Mouse (Mus musculus) neural tube, embryonic 13.5 days (tissue): Measurements from ENCODE around the gene Moap1. TPM values are rescaled to one million over a fixed set of nuclear protein-coding genes. Genes with fewer than 3 reads are reported as not detected.

Source experiments
- ATAC-seq: fragments of 200-750 bp; cut with Nextera tagmentation; 2 replicates; pipeline ENCODE4 v1.8.0; 2017; ENCODE audit warnings: low read depth, mild to moderate bottlenecking, moderate TSS enrichment, moderate library complexity
- H3K27ac ChIP-seq: fragments of 300-500 bp; sonication (generic); replicated peaks from 2 replicates; pipeline ENCODE4 v1.5.1; 2015; ENCODE audit warnings: moderate library complexity, mild to moderate bottlenecking, inconsistent platforms
- H3K27me3 ChIP-seq: fragments of 300-500 bp; sonication (generic); 2 replicates; pipeline ENCODE4 v1.6.1; 2015; ENCODE audit warnings: mild to moderate bottlenecking, inconsistent platforms
- H3K36me3 ChIP-seq: fragments of 300-500 bp; sonication (generic); 2 replicates; pipeline ENCODE4 v1.6.1; 2015; ENCODE audit warnings: mild to moderate bottlenecking, inconsistent platforms
- H3K4me1 ChIP-seq: fragments of 300-500 bp; sonication (generic); replicated peaks from 2 replicates; pipeline ENCODE4 v1.6.1; 2015; ENCODE audit warnings: inconsistent platforms
- H3K4me2 ChIP-seq: fragments of 300-500 bp; sonication (generic); 2 replicates; pipeline ENCODE4 v1.6.1; 2015; ENCODE audit warnings: inconsistent platforms, mild to moderate bottlenecking, moderate library complexity
- H3K4me3 ChIP-seq: fragments of 300-500 bp; sonication (generic); 2 replicates; pipeline ENCODE4 v1.5.1; 2015; ENCODE audit warnings: mild to moderate bottlenecking, inconsistent platforms
- H3K9ac ChIP-seq: fragments of 300-500 bp; sonication (generic); 2 replicates; pipeline ENCODE4 v1.6.1; 2015; ENCODE audit warnings: moderate library complexity, mild to moderate bottlenecking, inconsistent platforms
- H3K9me3 ChIP-seq: fragments of 300-500 bp; sonication (generic); 2 replicates; pipeline ENCODE4 v1.6.1; 2016; ENCODE audit warnings: inconsistent platforms
- WGBS: fragments of 180-500 bp; shearing (Covaris S2); methylation state at CpG from one replicate; pipeline ENCODE4 v1.1.7; 2015; 5-methylcytosine and 5-hydroxymethylcytosine counted together
- polyA plus RNA-seq: library from polyadenylated mRNA; unstranded; fragments of >200 nt; fragmentation: Nextera tagmentation; extraction: Ambion mirVana; gene quantifications from 2 replicates; pipeline ENCODE4 v1.2.1, GENCODE M21; 2015

Gene Moap1
- polyA plus RNA-seq, 1 experiment from 2014 or later, result 58.6 TPM

DNA sequence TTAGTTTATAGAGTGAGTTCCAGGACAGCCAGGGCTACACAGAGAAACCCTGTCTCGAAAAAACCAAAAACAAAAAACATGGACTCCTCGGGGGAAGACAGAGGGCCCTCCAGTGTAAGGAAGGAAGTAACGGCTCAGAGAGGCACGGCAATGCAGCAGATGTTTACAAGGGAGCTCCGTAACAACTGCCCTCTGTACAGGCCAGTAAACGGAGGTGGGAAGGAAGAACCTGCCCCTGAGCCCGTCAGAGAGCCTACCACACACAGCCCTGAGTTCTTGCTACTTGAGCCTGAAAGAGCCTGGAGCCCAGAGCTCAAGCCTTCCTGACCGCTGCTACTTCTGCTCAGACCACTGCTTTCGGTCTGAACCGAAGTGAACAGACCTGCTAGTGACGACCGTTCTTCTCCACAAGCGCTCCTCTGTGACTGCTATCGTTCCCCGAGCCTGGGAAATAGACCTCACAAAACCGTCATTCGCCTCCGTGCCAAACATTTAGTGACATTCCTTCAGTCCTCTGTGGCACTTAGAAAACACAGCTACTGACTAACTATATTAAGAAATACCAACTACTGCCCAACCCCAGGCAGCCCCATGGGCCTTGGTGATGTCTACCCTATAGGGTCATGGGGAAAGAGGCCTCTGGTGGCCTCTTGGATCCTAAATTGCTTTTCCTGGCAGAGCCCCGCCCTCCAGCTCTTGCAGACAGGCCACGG, 30.2 kb downstream of the Moap1 start:
- Histone ChIP-seq H3K4me1 (no peaks in the 10 kb centered on the region), H3K4me2 (no peak overlapping the region), H3K9me3 (no peaks in the 10 kb centered on the region), H3K27ac (no peak overlapping the region), H3K27me3 (no peaks in the 10 kb centered on the region), H3K4me3 (no peak overlapping the region), H3K9ac (no peak overlapping the region), H3K36me3 (no peaks in the 10 kb centered on the region)
- ATAC-seq, result no peak
- WGBS, result 67% methylated on average over 20 of the region's 20 CpGs

- Histone ChIP-seq H3K4me1 (peaks cover 6% of the 10 kb centered on the region), H3K27ac (no peak overlapping the region), H3K4me3 (no peak overlapping the region), H3K9ac (no peak overlapping the region), H3K36me3 (no peaks in the 10 kb centered on the region), H3K9me3 (no peaks in the 10 kb centered on the region), H3K27me3 (no peaks in the 10 kb centered on the region; the same call in 1 of the 2 replicates), H3K4me2 (no peak overlapping the region)
- WGBS, result 63% methylated on average over 4 of the region's 4 CpGs
- no peak for ATAC-seq
These were observed 32.5 kb downstream of the Moap1 start for GRCm38 (mm10) chr12:102710851-102711375.

- 87% methylated on average over 5 of the region's 5 CpGs for WGBS
- H3K4me1 ChIP-seq, result peaks cover 14% of the 10 kb centered on the region
- no peak overlapping the region for H3K4me2 ChIP-seq
- no peak for ATAC-seq
- H3K9ac ChIP-seq, result no peak overlapping the region
- H3K27ac ChIP-seq, result no peak overlapping the region
- no peaks in the 10 kb centered on the region; the same call in 1 of the 2 replicates for H3K27me3 ChIP-seq
- no peaks in the 10 kb centered on the region for H3K36me3 ChIP-seq
- no peaks in the 10 kb centered on the region for H3K9me3 ChIP-seq
- no peak overlapping the region for H3K4me3 ChIP-seq
These were observed 33.6 kb downstream of the Moap1 start for GRCm38 (mm10) chr12:102709896-102710295.

DNA sequence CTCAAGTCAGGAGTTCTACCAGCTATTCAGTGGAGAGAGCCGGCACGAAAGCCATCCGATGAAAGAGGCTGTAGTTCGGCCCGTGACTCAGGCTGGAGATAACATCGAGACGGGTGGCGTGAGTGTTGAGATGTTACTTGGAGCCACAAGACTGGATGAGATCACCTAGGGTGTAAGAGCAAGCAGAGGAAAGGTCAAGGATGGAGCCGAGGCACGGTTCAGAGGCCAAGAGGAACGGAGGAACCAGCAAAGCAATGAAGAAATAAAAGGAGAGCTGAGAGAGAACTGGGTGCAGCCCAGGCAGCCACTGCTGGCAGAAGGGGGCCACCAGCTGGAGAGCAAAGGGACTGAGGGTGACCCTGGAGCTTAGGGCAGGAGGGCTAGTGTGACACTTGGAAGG, 35.2 kb downstream of the Moap1 start:
- no peak for ATAC-seq
- Histone ChIP-seq H3K4me1 (peaks cover 25% of the 10 kb centered on the region), H3K4me3 (no peak overlapping the region), H3K9me3 (no peaks in the 10 kb centered on the region), H3K4me2 (no peak overlapping the region), H3K27ac (no peak overlapping the region), H3K9ac (no peak overlapping the region), H3K36me3 (no peaks in the 10 kb centered on the region), H3K27me3 (no peaks in the 10 kb centered on the region; the same call in 1 of the 2 replicates)
- WGBS, result 75% methylated on average over 11 of the region's 11 CpGs

- H3K9ac ChIP-seq, result no peak overlapping the region
- H3K4me1 ChIP-seq, result peaks cover 38% of the 10 kb centered on the region
- no peak overlapping the region for H3K4me3 ChIP-seq
- no peak overlapping the region for H3K4me2 ChIP-seq
- WGBS, result 92% methylated on average over 10 of the region's 10 CpGs
- H3K9me3 ChIP-seq, result no peaks in the 10 kb centered on the region
- ATAC-seq, result no peak
- no peaks in the 10 kb centered on the region for H3K36me3 ChIP-seq
- H3K27me3 ChIP-seq, result no peaks in the 10 kb centered on the region; the same call in 1 of the 2 replicates
- H3K27ac ChIP-seq, result no peak overlapping the region
These were observed 36.5 kb downstream of the Moap1 start for GRCm38 (mm10) chr12:102706833-102707463.

GRCm38 (mm10) chr12:102705906-102706640, 37.4 kb downstream of the Moap1 start:
- no peaks in the 10 kb centered on the region; the same call in 1 of the 2 replicates for H3K27me3 ChIP-seq

GRCm38 (mm10) chr12:102705216-102705871, 38.1 kb downstream of the Moap1 start:
- Histone ChIP-seq H3K9me3 (no peaks in the 10 kb centered on the region), H3K27me3 (no peaks in the 10 kb centered on the region; the same call in 1 of the 2 replicates), H3K9ac (peak overlapping the region; percentile 82), H3K27ac (peak overlapping the region; percentile 92), H3K36me3 (no peaks in the 10 kb centered on the region), H3K4me1 (peaks cover 50% of the 10 kb centered on the region), H3K4me3 (peak overlapping the region; percentile 64), H3K4me2 (peak overlapping the region; percentile 71)
- peak; percentile 83 for ATAC-seq
- 2% methylated on average over 45 of the region's 45 CpGs for whole genome bisulfite sequencing

More at GRCm38 (mm10) chr12:102705906-102706640, 37.4 kb downstream of the Moap1 start:
- no peak for ATAC-seq
- H3K4me2 ChIP-seq, result peak overlapping the region; percentile 71
- no peaks in the 10 kb centered on the region for H3K36me3 ChIP-seq
- WGBS, result 77% methylated on average over 6 of the region's 6 CpGs
- H3K4me3 ChIP-seq, result peak overlapping the region; percentile 64
- H3K9ac ChIP-seq, result peak overlapping the region; percentile 82
- peaks cover 43% of the 10 kb centered on the region for H3K4me1 ChIP-seq
- peak overlapping the region; percentile 92; the same call in 1 of the 2 replicates for H3K27ac ChIP-seq
- no peaks in the 10 kb centered on the region for H3K9me3 ChIP-seq

GRCm38 (mm10) chr12:102704457-102705198, 38.8 kb downstream of the Moap1 start, which contains the start of gene Itpk1:
Gene Itpk1, minus strand, starts transcription at chr12:102704930.
- 1% methylated on average over 67 of the region's 105 CpGs for WGBS

DNA sequence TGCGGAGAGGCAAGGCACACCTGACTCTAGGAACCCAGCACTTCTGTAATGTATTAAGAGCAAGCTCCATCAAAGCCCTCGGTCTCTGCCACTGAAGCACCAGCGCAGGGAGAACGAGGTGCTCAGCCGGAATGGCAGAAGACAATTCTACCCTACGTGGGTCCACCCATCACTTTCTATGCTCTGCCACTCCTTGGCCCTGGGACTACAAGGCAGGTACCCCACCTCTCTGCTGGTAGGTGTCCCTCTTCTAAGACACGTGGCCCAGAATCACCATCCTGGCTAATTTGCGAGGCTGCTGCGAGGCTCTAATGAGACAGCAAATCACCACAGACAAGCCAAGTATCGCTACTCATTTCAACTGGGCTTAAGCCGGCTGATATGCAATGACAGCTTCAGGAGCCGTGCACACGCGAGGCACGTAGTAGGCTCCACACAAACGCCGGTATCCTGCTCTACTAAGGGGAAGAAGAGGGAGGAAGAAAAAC, 39.5 kb downstream of the Moap1 start:
- H3K9me3 ChIP-seq, result no peaks in the 10 kb centered on the region
- peak overlapping the region; percentile 71 for H3K4me2 ChIP-seq
- H3K4me3 ChIP-seq, result peak overlapping the region; percentile 64
- WGBS, result 4% methylated on average over 17 of the region's 17 CpGs
- H3K27ac ChIP-seq, result peak overlapping the region; percentile 92
- ATAC-seq, result peak; percentile 9
- H3K36me3 ChIP-seq, result no peaks in the 10 kb centered on the region
- H3K9ac ChIP-seq, result peak overlapping the region; percentile 83
- H3K4me1 ChIP-seq, result peaks cover 64% of the 10 kb centered on the region
- no peaks in the 10 kb centered on the region; the same call in 1 of the 2 replicates for H3K27me3 ChIP-seq

More at GRCm38 (mm10) chr12:102704457-102705198, 38.8 kb downstream of the Moap1 start, which contains the start of gene Itpk1:
- H3K4me3 ChIP-seq, result peak within 1 kb of the TSS; percentile 64
- H3K4me1 ChIP-seq, result peaks cover 57% of the 10 kb centered on the region
- peak within 1 kb of the TSS; percentile 71 for H3K4me2 ChIP-seq
- no peaks in the 10 kb centered on the region for H3K9me3 ChIP-seq
- no peaks in the 10 kb centered on the region; the same call in 1 of the 2 replicates for H3K27me3 ChIP-seq
- no peaks in the 10 kb centered on the region for H3K36me3 ChIP-seq
- ATAC-seq, result peak; percentile 88
- H3K9ac ChIP-seq, result peak within 1 kb of the TSS; percentile 83
- H3K27ac ChIP-seq, result peak within 1 kb of the TSS; percentile 92

- no peak for ATAC-seq
- H3K4me1 ChIP-seq, result peaks cover 69% of the 10 kb centered on the region
- peak overlapping the region; percentile 71 for H3K4me2 ChIP-seq
- WGBS, result 26% methylated on average over 6 of the region's 6 CpGs
- peak overlapping the region; percentile 64 for H3K4me3 ChIP-seq
- H3K27ac ChIP-seq, result peak overlapping the region; percentile 63
- no peaks in the 10 kb centered on the region for H3K36me3 ChIP-seq
- H3K9ac ChIP-seq, result peak overlapping the region; percentile 83
- no peaks in the 10 kb centered on the region for H3K9me3 ChIP-seq
- no peaks in the 10 kb centered on the region; the same call in 1 of the 2 replicates for H3K27me3 ChIP-seq
These were observed 40.0 kb downstream of the Moap1 start for GRCm38 (mm10) chr12:102703441-102703840.

- H3K27me3 ChIP-seq, result no peaks in the 10 kb centered on the region; the same call in 1 of the 2 replicates
- H3K4me3 ChIP-seq, result peak overlapping the region; percentile 64
- H3K36me3 ChIP-seq, result no peaks in the 10 kb centered on the region
- no peak for ATAC-seq
- peaks cover 73% of the 10 kb centered on the region for H3K4me1 ChIP-seq
- 5% methylated on average over 4 of the region's 4 CpGs for WGBS
- peak overlapping the region; percentile 83 for H3K9ac ChIP-seq
- H3K9me3 ChIP-seq, result no peaks in the 10 kb centered on the region
- peak overlapping the region; percentile 71 for H3K4me2 ChIP-seq
- H3K27ac ChIP-seq, result peak overlapping the region; percentile 67
These were observed 40.4 kb downstream of the Moap1 start for GRCm38 (mm10) chr12:102703111-102703412.
